8 mouse cellular contexts compared by ENCODE assay signal in genomic region chr8:69995776-69996588, GRCm38 (mm10). TPM values are rescaled to one million over a fixed set of nuclear protein-coding genes. Genes with fewer than 3 reads are reported as not detected.
A peak's percentile ranks its signal among the peaks of the same experiment; 100 is the strongest.
DNase-seq lines count a peak whose midpoint lies in the region; ATAC-seq and TF ChIP-seq lines count a peak whose summit lies in the region.

TSS of gene Gatad2a (minus strand) at chr8:69996384.

- under 1% methylated on average over 84 of the region's 87 CpGs for WGBS in forebrain, embryonic 13.5 days
- WGBS in large intestine, adult 2 months: under 1% methylated on average over 87 of the region's 87 CpGs
- WGBS in liver, postnatal 0 days (ENCODE audit: insufficient replicate concordance): 1% methylated on average over 60 of the region's 87 CpGs
- WGBS in neural tube, embryonic 14.5 days: under 1% methylated on average over 85 of the region's 87 CpGs

- intact Hi-C loops in heart, postnatal 10 days (cut with DNase I): loop anchor here (2.0 kb wide), 2 partner anchors 21 to 47 kb away; partner anchors contain the start of genes Mau2 and Sugp1

- peak; percentile 11 for TF ChIP-seq CTCF in ES-Bruce4 (IDR thresholded peaks at IDR 0.05; ENCODE audit: low read depth, low read length)
- peak; percentile 49 for TF ChIP-seq CTCF in liver, postnatal 0 days (IDR thresholded peaks at IDR 0.05; ENCODE audit: low read depth)

- peak within 1 kb of the TSS; percentile 95 for H3K9ac ChIP-seq in ES-Bruce4 (ENCODE audit: low read depth, poor library complexity, severe bottlenecking)
- peak within 1 kb of the TSS; percentile 87 for H3K9ac ChIP-seq in forebrain, embryonic 13.5 days
- H3K9ac ChIP-seq in liver, postnatal 0 days (replicated peaks): peak within 1 kb of the TSS; percentile 97
- H3K9ac ChIP-seq in neural tube, embryonic 14.5 days (replicated peaks; ENCODE audit: low read depth, low read length): peak within 1 kb of the TSS; percentile 76

- H3K4me3 ChIP-seq in ES-Bruce4 (ENCODE audit: low read depth, low read length): peak within 1 kb of the TSS; percentile 85
- H3K4me3 ChIP-seq in forebrain, embryonic 13.5 days: peak within 1 kb of the TSS; percentile 91
- peak within 1 kb of the TSS; percentile 93 for H3K4me3 ChIP-seq in liver, postnatal 0 days (ENCODE audit: low read depth, low read length)
- peak within 1 kb of the TSS; percentile 77 for H3K4me3 ChIP-seq in neural tube, embryonic 14.5 days (ENCODE audit: low read depth, low read length)

- no peak for TF ChIP-seq POLR2A in ES-Bruce4 (IDR thresholded peaks at IDR 0.05; ENCODE audit: insufficient read depth, low read length)

- peak within 1 kb of the TSS; percentile 75 for H3K27ac ChIP-seq in ES-Bruce4 (ENCODE audit: insufficient read depth, low read length)
- peak within 1 kb of the TSS; percentile 89 for H3K27ac ChIP-seq in forebrain, embryonic 13.5 days
- H3K27ac ChIP-seq in liver, postnatal 0 days (ENCODE audit: low read depth): peak within 1 kb of the TSS; percentile 98
- H3K27ac ChIP-seq in neural tube, embryonic 14.5 days (ENCODE audit: low read depth, low read length): peak within 1 kb of the TSS; percentile 80

- peaks cover 1% of the 10 kb centered on the region for H3K4me1 ChIP-seq in ES-Bruce4 (ENCODE audit: control insufficient read depth, insufficient read depth, low read length)
- H3K4me1 ChIP-seq in forebrain, embryonic 13.5 days: peaks cover 23% of the 10 kb centered on the region
- H3K4me1 ChIP-seq in liver, postnatal 0 days (ENCODE audit: insufficient read depth): peaks cover 34% of the 10 kb centered on the region
- peaks cover 9% of the 10 kb centered on the region for H3K4me1 ChIP-seq in neural tube, embryonic 14.5 days (ENCODE audit: control insufficient read depth, insufficient read depth, low read length)

- peak within 1 kb of the TSS; percentile 93 for H3K4me2 ChIP-seq in forebrain, embryonic 13.5 days
- peak within 1 kb of the TSS; percentile 97 for H3K4me2 ChIP-seq in liver, postnatal 0 days (ENCODE audit: low read depth, low read length)
- H3K4me2 ChIP-seq in neural tube, embryonic 14.5 days (ENCODE audit: low read depth, low read length): peak within 1 kb of the TSS; percentile 89

- DNase-seq in heart, postnatal 10 days: peak; percentile 100
- peak; percentile 99 for DNase-seq in large intestine, adult 2 months (ENCODE audit: low read depth, low spot score)
- DNase-seq in liver, postnatal 0 days: peak; percentile 100
- DNase-seq in testis, postnatal 10 days (ENCODE audit: low spot score): peak; percentile 99

- no peaks in the 10 kb centered on the region for H3K27me3 ChIP-seq in ES-Bruce4 (ENCODE audit: control insufficient read depth, insufficient read depth, low read length, poor library complexity, severe bottlenecking)
- H3K27me3 ChIP-seq in forebrain, embryonic 13.5 days: 0 out of 2 replicates have a peak, but pooled peaks cover 4% of the 10 kb centered on the region
- H3K27me3 ChIP-seq in liver, postnatal 0 days (ENCODE audit: insufficient read depth, low read length): no peaks in the 10 kb centered on the region
- H3K27me3 ChIP-seq in neural tube, embryonic 14.5 days (ENCODE audit: control insufficient read depth, insufficient read depth, low read length): no peaks in the 10 kb centered on the region

- H3K9me3 ChIP-seq in ES-Bruce4 (replicated peaks; ENCODE audit: control insufficient read depth, insufficient read depth, low read length, poor library complexity, severe bottlenecking): no peaks in the 10 kb centered on the region
- H3K9me3 ChIP-seq in forebrain, embryonic 13.5 days (replicated peaks): no peaks in the 10 kb centered on the region
- no peaks in the 10 kb centered on the region for H3K9me3 ChIP-seq in liver, postnatal 0 days (ENCODE audit: low read length)
- no peaks in the 10 kb centered on the region for H3K9me3 ChIP-seq in neural tube, embryonic 14.5 days (ENCODE audit: control insufficient read depth, low read length)

- no peak for TF ChIP-seq EP300 in ES-Bruce4 (IDR thresholded peaks at IDR 0.05; ENCODE audit: insufficient read depth, low read depth, low read length)
- TF ChIP-seq EP300 in liver, postnatal 0 days (IDR thresholded peaks at IDR 0.05; ENCODE audit: low read depth): no peak

- H3K36me3 ChIP-seq in ES-Bruce4 (ENCODE audit: control insufficient read depth, insufficient read depth, low read length, poor library complexity, severe bottlenecking): peaks cover 12% of the 10 kb centered on the region
- H3K36me3 ChIP-seq in forebrain, embryonic 13.5 days (ENCODE audit: poor library complexity, severe bottlenecking): peaks cover 8% of the 10 kb centered on the region
- H3K36me3 ChIP-seq in liver, postnatal 0 days (replicated peaks; ENCODE audit: insufficient read depth, low read length): peaks cover 3% of the 10 kb centered on the region
- no peaks in the 10 kb centered on the region; the same call in 1 of the 2 replicates for H3K36me3 ChIP-seq in neural tube, embryonic 14.5 days (ENCODE audit: control insufficient read depth, insufficient read depth, low read length)

- ATAC-seq in cerebellum, adult (ENCODE audit: insufficient number of reproducible peaks, low FRiP score, low TSS enrichment): peak; percentile 100
- ATAC-seq in forebrain, embryonic 13.5 days: peak; percentile 100
- peak; percentile 97 for ATAC-seq in liver, postnatal 0 days
- peak; percentile 100 for ATAC-seq in neural tube, embryonic 14.5 days (ENCODE audit: low read depth)

RNA-seq across cellular contexts. Expression of gene Gatad2a, which starts in this region (rescaled TPM):
- polyA plus RNA-seq in ES-Bruce4 (2011; ENCODE audit: insufficient read depth, insufficient read length, low read depth, missing spikeins): 155 TPM in 2 replicates
- 29.5 and 31.7 TPM in 2 replicates for polyA plus RNA-seq in forebrain, embryonic 13.5 days (2015; fragmentation: Nextera tagmentation; extraction: Ambion mirVana)
- total RNA-seq in heart, postnatal 10 days (2021): 10 to 100 TPM; 62.1 to 63.1 TPM
- polyA plus RNA-seq in large intestine, adult 2 months (2012; rRNA removed): 45.2 and 73.1 TPM in 2 replicates
- polyA plus RNA-seq in liver, postnatal 0 days (2015; fragmentation: Nextera tagmentation; extraction: Ambion mirVana): 19.5 and 20.7 TPM in 2 replicates
- polyA plus RNA-seq in neural tube, embryonic 14.5 days (2014; fragmentation: Nextera tagmentation; extraction: Ambion mirVana): 20.9 and 27.5 TPM in 2 replicates

Comparison
In these comparisons a context has a peak if more than half of its experiments do, and no peak if none do; other contexts are left out.
1. Peak in every context shown above with its lines: DNase-seq, ATAC-seq, H3K4me3 ChIP-seq and H3K27ac ChIP-seq.